Comparison of ENCODE assay signal across 8 mouse cellular contexts in the genomic region with DNA sequence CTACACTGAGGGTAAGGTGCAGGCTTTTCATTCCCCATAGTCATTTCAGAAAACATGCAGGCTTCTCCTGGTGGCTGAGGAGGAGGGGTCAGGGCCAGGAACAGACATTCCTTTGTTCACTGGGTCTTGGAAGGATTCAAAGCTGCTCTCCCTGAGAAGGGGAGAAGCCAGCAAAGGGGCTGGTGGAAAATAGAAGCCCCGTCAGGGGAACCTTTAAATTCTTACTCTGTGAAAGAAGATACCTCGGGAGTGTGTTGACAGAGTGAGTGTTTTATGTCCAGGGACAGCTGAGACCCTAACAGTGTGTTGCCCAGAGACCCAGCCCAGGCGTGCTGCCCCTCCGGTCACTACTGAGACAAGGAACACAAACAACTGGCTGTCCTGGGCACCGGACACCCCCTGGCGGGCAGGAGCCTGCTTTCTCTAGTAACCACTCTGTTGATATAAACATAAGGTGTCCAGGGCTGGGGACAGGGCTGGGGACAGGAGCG. TPM values are rescaled to one million over a fixed set of nuclear protein-coding genes. Genes with fewer than 3 reads are reported as not detected.
DNase-seq lines count a peak whose midpoint lies in the region; ATAC-seq and TF ChIP-seq lines count a peak whose summit lies in the region.

No protein-coding gene starts in this region.

- peak overlapping the region; percentile 29 for H3K4me2 ChIP-seq in heart, embryonic 13.5 days
- H3K4me2 ChIP-seq in limb, embryonic 14.5 days (replicated peaks; ENCODE audit: low read depth, low read length, severe bottlenecking), result no peak overlapping the region

- H3K9me3 ChIP-seq in embryonic facial prominence, embryonic 10.5 days, result no peaks in the 10 kb centered on the region
- H3K9me3 ChIP-seq in heart, embryonic 13.5 days, result 0 out of 2 replicates have a peak, but pooled peaks cover 2% of the 10 kb centered on the region
- H3K9me3 ChIP-seq in limb, embryonic 14.5 days (ENCODE audit: control insufficient read depth, low read length), result no peaks in the 10 kb centered on the region

- peaks cover 31% of the 10 kb centered on the region for H3K4me1 ChIP-seq in embryonic facial prominence, embryonic 10.5 days
- peaks cover 58% of the 10 kb centered on the region for H3K4me1 ChIP-seq in heart, embryonic 13.5 days
- H3K4me1 ChIP-seq in limb, embryonic 14.5 days (ENCODE audit: control insufficient read depth, insufficient read depth, low read length), result peaks cover 11% of the 10 kb centered on the region
- peaks cover 3% of the 10 kb centered on the region; the same call in 1 of the 2 replicates for H3K4me1 ChIP-seq in thymus, adult 2 months (replicated peaks; ENCODE audit: control insufficient read depth, insufficient read depth, low read length)

- H3K4me3 ChIP-seq in embryonic facial prominence, embryonic 10.5 days, result no peak overlapping the region
- no peak overlapping the region for H3K4me3 ChIP-seq in heart, embryonic 13.5 days
- H3K4me3 ChIP-seq in limb, embryonic 14.5 days (replicated peaks; ENCODE audit: low read length), result no peak overlapping the region
- no peak overlapping the region for H3K4me3 ChIP-seq in thymus, adult 2 months (ENCODE audit: control insufficient read depth, insufficient read depth, low read length)

- peak overlapping the region; percentile 84 for H3K27ac ChIP-seq in embryonic facial prominence, embryonic 10.5 days (replicated peaks)
- peak overlapping the region; percentile 96 for H3K27ac ChIP-seq in heart, embryonic 13.5 days (replicated peaks)
- H3K27ac ChIP-seq in limb, embryonic 14.5 days (replicated peaks; ENCODE audit: low read depth, low read length), result peak overlapping the region; percentile 81
- H3K27ac ChIP-seq in thymus, adult 2 months (ENCODE audit: control insufficient read depth, insufficient read depth, low read length), result no peak overlapping the region

- TF ChIP-seq CTCF in thymus, adult 2 months (IDR thresholded peaks at IDR 0.05; ENCODE audit: borderline replicate concordance, control insufficient read depth, extremely low read depth, insufficient read depth, low read length, poor library complexity), result no peak

- TF ChIP-seq POLR2A in limb, embryonic 14.5 days (IDR thresholded peaks at IDR 0.05; ENCODE audit: borderline replicate concordance, extremely low read depth, insufficient read depth, insufficient read length), result no peak
- no peak for TF ChIP-seq POLR2A in thymus, adult 2 months (IDR thresholded peaks at IDR 0.05; ENCODE audit: control insufficient read depth, extremely low read depth, insufficient read depth, low read length, poor library complexity)

- DNase-seq in 3T3-L1 (ENCODE audit: low read depth, low spot score) (peak; percentile 10), MN1 (ENCODE audit: low spot score) (no peak)
- peak; percentile 75 for DNase-seq in embryonic facial prominence, embryonic 10.5 days (ENCODE audit: low spot score)
- DNase-seq in limb, embryonic 14.5 days (ENCODE audit: low spot score), result peak; percentile 70
- DNase-seq in thymus, adult 2 months, result no peak
- no peak for DNase-seq in cerebellum, postnatal 25 days
- DNase-seq in urinary bladder, postnatal 10 days (ENCODE audit: low spot score), result no peak

- no peaks in the 10 kb centered on the region for H3K36me3 ChIP-seq in embryonic facial prominence, embryonic 10.5 days (replicated peaks)
- no peaks in the 10 kb centered on the region for H3K36me3 ChIP-seq in heart, embryonic 13.5 days
- H3K36me3 ChIP-seq in limb, embryonic 14.5 days (ENCODE audit: control insufficient read depth, insufficient read depth, low read length), result no peaks in the 10 kb centered on the region
- H3K36me3 ChIP-seq in thymus, adult 2 months (ENCODE audit: control insufficient read depth, insufficient read depth, low read length), result no peaks in the 10 kb centered on the region

- 16% methylated on average over 7 of the region's 7 CpGs for WGBS in embryonic facial prominence, embryonic 10.5 days
- 15% methylated on average over 7 of the region's 7 CpGs for WGBS in heart, embryonic 13.5 days
- 26% methylated on average over 7 of the region's 7 CpGs for WGBS in limb, embryonic 14.5 days
- 87% methylated on average over 7 of the region's 7 CpGs for WGBS in thymus, adult 2 months

- peak overlapping the region; percentile 53 for H3K9ac ChIP-seq in heart, embryonic 13.5 days
- H3K9ac ChIP-seq in limb, embryonic 14.5 days (ENCODE audit: low read depth, low read length, severe bottlenecking), result no peak overlapping the region

- no peaks in the 10 kb centered on the region for H3K27me3 ChIP-seq in embryonic facial prominence, embryonic 10.5 days (replicated peaks; ENCODE audit: low read depth, poor library complexity, severe bottlenecking)
- H3K27me3 ChIP-seq in heart, embryonic 13.5 days (replicated peaks), result no peaks in the 10 kb centered on the region
- no peaks in the 10 kb centered on the region for H3K27me3 ChIP-seq in limb, embryonic 14.5 days (ENCODE audit: control insufficient read depth, insufficient read depth, low read length)
- no peaks in the 10 kb centered on the region for H3K27me3 ChIP-seq in thymus, adult 2 months (ENCODE audit: control insufficient read depth, insufficient read depth, low read length)

- ATAC-seq in heart, embryonic 13.5 days (ENCODE audit: extremely low read depth, insufficient number of reproducible peaks, low FRiP score, low TSS enrichment), result no peak
- ATAC-seq in limb, embryonic 14.5 days (ENCODE audit: low FRiP score, low read depth), result peak; percentile 83

RNA-seq across cellular contexts. Expression of a gene that starts 4.7 kb away (rescaled TPM):
- polyA plus RNA-seq in embryonic facial prominence, embryonic 10.5 days (2016; fragmentation: Nextera tagmentation; extraction: Ambion mirVana), result 0.61 and 1.2 TPM in 2 replicates
- 182 and 204 TPM in 2 replicates for polyA plus RNA-seq in heart, embryonic 13.5 days (2015; fragmentation: Nextera tagmentation; extraction: Ambion mirVana)
- 21.7 and 25.0 TPM in 2 replicates for polyA plus RNA-seq in limb, embryonic 14.5 days (2012; rRNA removed)
- 28.7 and 42.5 TPM in 2 replicates for polyA plus RNA-seq in limb, embryonic 14.5 days (2014; fragmentation: Nextera tagmentation; extraction: Ambion mirVana)
- 0.99 and 7.6 TPM in 2 replicates for polyA plus RNA-seq in thymus, adult 2 months (2012; rRNA removed)

RNA-seq across cellular contexts. Expression of a gene that starts 13.9 kb away (rescaled TPM):
- polyA plus RNA-seq in embryonic facial prominence, embryonic 10.5 days (2016; fragmentation: Nextera tagmentation; extraction: Ambion mirVana), result 0.24 and 0.45 TPM in 2 replicates
- polyA plus RNA-seq in heart, embryonic 13.5 days (2015; fragmentation: Nextera tagmentation; extraction: Ambion mirVana), result 8.8 and 9.0 TPM in 2 replicates
- polyA plus RNA-seq in limb, embryonic 14.5 days (2012; rRNA removed), result 1.6 and 2.0 TPM in 2 replicates
- polyA plus RNA-seq in limb, embryonic 14.5 days (2014; fragmentation: Nextera tagmentation; extraction: Ambion mirVana), result 1.7 TPM in 2 replicates
- polyA plus RNA-seq in thymus, adult 2 months (2012; rRNA removed), result 0.22 and 0.31 TPM in 2 replicates

RNA-seq across cellular contexts. Expression of a gene that starts 17.2 kb away (rescaled TPM):
- polyA plus RNA-seq in embryonic facial prominence, embryonic 10.5 days (2016; fragmentation: Nextera tagmentation; extraction: Ambion mirVana), result 0.20 and 0.51 TPM in 2 replicates
- 0.23 and 0.24 TPM in 2 replicates for polyA plus RNA-seq in heart, embryonic 13.5 days (2015; fragmentation: Nextera tagmentation; extraction: Ambion mirVana)
- polyA plus RNA-seq in limb, embryonic 14.5 days (2012; rRNA removed), result 0.15 and 0.41 TPM in 2 replicates
- 0.18 TPM in 2 replicates for polyA plus RNA-seq in limb, embryonic 14.5 days (2014; fragmentation: Nextera tagmentation; extraction: Ambion mirVana)
- polyA plus RNA-seq in thymus, adult 2 months (2012; rRNA removed), result 68.1 and 72.7 TPM in 2 replicates

RNA-seq across cellular contexts. Expression of a gene that starts 27.7 kb away (rescaled TPM):
- polyA plus RNA-seq in embryonic facial prominence, embryonic 10.5 days (2016; fragmentation: Nextera tagmentation; extraction: Ambion mirVana), result 87.8 and 89.5 TPM in 2 replicates
- polyA plus RNA-seq in heart, embryonic 13.5 days (2015; fragmentation: Nextera tagmentation; extraction: Ambion mirVana), result 44.3 and 44.6 TPM in 2 replicates
- polyA plus RNA-seq in limb, embryonic 14.5 days (2012; rRNA removed), result 22.1 and 28.5 TPM in 2 replicates
- polyA plus RNA-seq in limb, embryonic 14.5 days (2014; fragmentation: Nextera tagmentation; extraction: Ambion mirVana), result 46.8 and 46.9 TPM in 2 replicates
- polyA plus RNA-seq in thymus, adult 2 months (2012; rRNA removed), result 12.0 TPM in 2 replicates

RNA-seq across cellular contexts. Expression of a gene that starts 27.8 kb away (rescaled TPM):
- polyA plus RNA-seq in embryonic facial prominence, embryonic 10.5 days (2016; fragmentation: Nextera tagmentation; extraction: Ambion mirVana), result 25.4 and 26.6 TPM in 2 replicates
- 9.9 and 10.5 TPM in 2 replicates for polyA plus RNA-seq in heart, embryonic 13.5 days (2015; fragmentation: Nextera tagmentation; extraction: Ambion mirVana)
- 95.0 and 123 TPM in 2 replicates for polyA plus RNA-seq in limb, embryonic 14.5 days (2012; rRNA removed)
- 19.2 and 22.2 TPM in 2 replicates for polyA plus RNA-seq in limb, embryonic 14.5 days (2014; fragmentation: Nextera tagmentation; extraction: Ambion mirVana)
- 210 and 244 TPM in 2 replicates for polyA plus RNA-seq in thymus, adult 2 months (2012; rRNA removed)

Comparison
In these comparisons a context has a peak if more than half of its experiments do, and no peak if none do; other contexts are left out.
1. DNase-seq: peak in 3T3-L1 (single experiment), embryonic facial prominence, embryonic 10.5 days (single experiment) and limb, embryonic 14.5 days (single experiment); none in thymus, adult 2 months (single experiment), cerebellum, postnatal 25 days (0 of 2), urinary bladder, postnatal 10 days (single experiment) and MN1 (single experiment).
2. RNA of a gene that starts 17.2 kb away (polyA plus RNA-seq): 68.1 to 72.7 TPM in thymus, adult 2 months; 0.20 to 0.51 TPM in embryonic facial prominence, embryonic 10.5 days, 0.23 to 0.24 TPM in heart, embryonic 13.5 days and 0.15 to 0.41 TPM in limb, embryonic 14.5 days; every median in the first group is over 10 times any median in the second.